Mouse (Mus musculus): ENCODE measurements around the gene Vsx1. TPM values are rescaled to one million over a fixed set of nuclear protein-coding genes. Genes with fewer than 3 reads are reported as not detected.

The Vsx1 gene
- polyA plus RNA-seq (2015; fragmentation: Nextera tagmentation; extraction: Ambion mirVana), result not detected in 2 replicates

DNA sequence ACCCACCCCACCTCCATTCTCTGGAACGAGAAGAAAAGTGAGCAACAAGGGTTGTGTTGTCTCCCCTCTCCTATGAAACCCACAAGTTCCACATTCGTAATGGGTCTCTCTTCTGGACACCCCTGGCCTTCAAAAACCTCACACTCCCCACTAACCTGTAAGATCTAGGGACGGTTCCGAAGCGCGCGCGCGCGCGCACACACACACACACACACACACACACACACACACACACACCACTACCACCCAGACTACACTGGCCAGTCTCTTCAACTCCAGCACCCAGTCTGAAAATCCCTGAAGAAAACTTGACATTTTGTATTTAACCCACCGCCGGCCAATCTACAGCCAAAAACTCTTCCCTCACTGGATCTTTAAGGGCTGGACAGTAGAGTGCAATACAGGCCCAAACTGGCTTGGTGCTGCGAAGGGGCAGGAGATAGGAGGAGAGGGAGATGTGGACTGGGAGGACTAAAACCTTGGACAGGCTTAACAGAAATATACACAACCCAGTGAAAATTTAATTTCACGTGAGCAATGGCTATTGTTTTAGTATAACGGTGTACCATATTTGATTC lies at the start of gene Vsx1:
TSS of gene Vsx1 (minus strand) at position 138 of the 578 bp plus-strand sequence.
- no peaks in the 10 kb centered on the region for H3K4me1 ChIP-seq (ENCODE audit: control insufficient read depth, low read depth, low read length)
- no peak within 1 kb of the TSS for H3K27ac ChIP-seq (ENCODE audit: low read length)
- no peaks in the 10 kb centered on the region for H3K36me3 ChIP-seq (ENCODE audit: control insufficient read depth, insufficient read depth)
- ATAC-seq (ENCODE audit: low read depth), result no peak
- H3K4me3 ChIP-seq (ENCODE audit: low read depth, low read length), result no peak within 1 kb of the TSS; the same call in 1 of the 2 replicates
- peak within 1 kb of the TSS; percentile 15; the same call in 1 of the 2 replicates for H3K4me2 ChIP-seq (ENCODE audit: low read depth, low read length)
- no peaks in the 10 kb centered on the region for H3K9me3 ChIP-seq (replicated peaks; ENCODE audit: control insufficient read depth, low read length)
- H3K9ac ChIP-seq (ENCODE audit: low read depth, low read length), result no peak within 1 kb of the TSS
- 40% methylated on average over 16 of the region's 16 CpGs for WGBS (ENCODE audit: insufficient replicate concordance)
- peaks cover 50% of the 10 kb centered on the region for H3K27me3 ChIP-seq (ENCODE audit: control insufficient read depth, insufficient read depth, low read depth, low read length)

DNA sequence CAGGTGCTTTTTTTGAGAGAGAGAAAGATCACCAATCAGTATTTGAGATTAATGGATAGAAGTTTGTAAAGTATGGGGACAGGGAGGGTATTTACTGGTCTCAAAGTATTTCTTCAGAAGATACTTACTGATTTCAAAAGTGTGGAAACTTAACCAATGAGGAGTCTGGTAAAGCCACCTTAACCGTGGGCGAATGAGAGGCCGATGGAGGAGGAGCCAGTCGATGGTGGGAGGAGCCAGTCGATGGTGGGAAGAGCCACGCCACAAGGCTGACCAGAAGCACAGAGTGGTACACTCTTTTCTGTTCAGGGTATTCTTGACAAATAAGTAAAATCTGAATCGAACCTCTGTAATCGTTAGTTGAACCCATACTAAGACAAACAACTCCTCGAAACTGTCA lies 48.7 kb upstream of the Vsx1 start:
- no peak for ATAC-seq (ENCODE audit: low read depth)
- no peak overlapping the region for H3K9ac ChIP-seq (ENCODE audit: low read depth, low read length)
- no peak overlapping the region for H3K27ac ChIP-seq (ENCODE audit: low read length)

GRCm38 (mm10) chr2:150735756-150736576 lies 46.8 kb upstream of the Vsx1 start:
- H3K4me1 ChIP-seq (ENCODE audit: control insufficient read depth, low read depth, low read length), result no peaks in the 10 kb centered on the region
- H3K36me3 ChIP-seq (ENCODE audit: control insufficient read depth, insufficient read depth), result no peaks in the 10 kb centered on the region
- H3K4me3 ChIP-seq (ENCODE audit: low read depth, low read length), result no peak overlapping the region
- no peak overlapping the region for H3K4me2 ChIP-seq (ENCODE audit: low read depth, low read length)
- no peaks in the 10 kb centered on the region for H3K27me3 ChIP-seq (ENCODE audit: control insufficient read depth, insufficient read depth, low read depth, low read length)
- no peaks in the 10 kb centered on the region for H3K9me3 ChIP-seq (replicated peaks; ENCODE audit: control insufficient read depth, low read length)
- H3K27ac ChIP-seq (ENCODE audit: low read length), result no peak overlapping the region
- ATAC-seq (ENCODE audit: low read depth), result no peak
- 61% methylated on average over 11 of the region's 11 CpGs for WGBS (ENCODE audit: insufficient replicate concordance)
- H3K9ac ChIP-seq (ENCODE audit: low read depth, low read length), result no peak overlapping the region

More for the DNA sequence above, 48.7 kb upstream of the Vsx1 start:
- Histone ChIP-seq H3K27me3 (ENCODE audit: control insufficient read depth, insufficient read depth, low read depth, low read length) (no peaks in the 10 kb centered on the region), H3K4me1 (ENCODE audit: control insufficient read depth, low read depth, low read length) (no peaks in the 10 kb centered on the region), H3K9me3 (replicated peaks; ENCODE audit: control insufficient read depth, low read length) (no peaks in the 10 kb centered on the region), H3K4me2 (ENCODE audit: low read depth, low read length) (no peak overlapping the region), H3K36me3 (ENCODE audit: control insufficient read depth, insufficient read depth) (no peaks in the 10 kb centered on the region), H3K4me3 (ENCODE audit: low read depth, low read length) (no peak overlapping the region)
- 58% methylated on average over 9 of the region's 9 CpGs for WGBS (ENCODE audit: insufficient replicate concordance)

DNA sequence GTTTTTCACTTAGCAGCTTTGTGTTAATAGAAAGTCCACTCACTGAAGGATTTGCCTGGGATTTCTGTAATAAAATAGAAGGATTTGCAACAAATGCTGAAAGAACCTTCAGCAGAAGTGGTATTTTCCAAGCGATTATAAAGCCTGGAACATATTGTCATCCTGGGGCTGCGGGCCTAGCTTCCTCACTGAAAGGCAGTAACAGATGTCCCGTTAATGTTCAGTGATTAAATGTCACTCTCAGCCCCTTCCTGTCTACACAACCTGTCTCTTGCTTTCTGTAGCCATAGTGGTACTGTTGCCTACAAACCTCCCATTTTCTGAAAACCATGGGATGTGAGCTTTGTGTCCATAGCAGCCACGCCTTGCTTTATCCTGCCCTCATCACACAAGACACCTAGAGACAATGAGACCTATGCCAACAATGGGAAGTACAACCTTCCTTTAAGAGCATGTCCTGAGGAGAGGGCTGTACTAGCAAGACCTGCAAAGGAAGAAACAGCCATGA lies 23.1 kb upstream of the Vsx1 start:
- ATAC-seq (ENCODE audit: low read depth), result no peak
- no peaks in the 10 kb centered on the region for H3K4me1 ChIP-seq (ENCODE audit: control insufficient read depth, low read depth, low read length)
- no peaks in the 10 kb centered on the region for H3K9me3 ChIP-seq (replicated peaks; ENCODE audit: control insufficient read depth, low read length)
- no peak overlapping the region for H3K27ac ChIP-seq (ENCODE audit: low read length)
- no peaks in the 10 kb centered on the region for H3K27me3 ChIP-seq (ENCODE audit: control insufficient read depth, insufficient read depth, low read depth, low read length)
- no peaks in the 10 kb centered on the region for H3K36me3 ChIP-seq (ENCODE audit: control insufficient read depth, insufficient read depth)
- H3K9ac ChIP-seq (ENCODE audit: low read depth, low read length), result no peak overlapping the region
- no peak overlapping the region for H3K4me2 ChIP-seq (ENCODE audit: low read depth, low read length)
- H3K4me3 ChIP-seq (ENCODE audit: low read depth, low read length), result no peak overlapping the region
- WGBS (ENCODE audit: insufficient replicate concordance), result 63% methylated on average over 4 of the region's 4 CpGs

DNA sequence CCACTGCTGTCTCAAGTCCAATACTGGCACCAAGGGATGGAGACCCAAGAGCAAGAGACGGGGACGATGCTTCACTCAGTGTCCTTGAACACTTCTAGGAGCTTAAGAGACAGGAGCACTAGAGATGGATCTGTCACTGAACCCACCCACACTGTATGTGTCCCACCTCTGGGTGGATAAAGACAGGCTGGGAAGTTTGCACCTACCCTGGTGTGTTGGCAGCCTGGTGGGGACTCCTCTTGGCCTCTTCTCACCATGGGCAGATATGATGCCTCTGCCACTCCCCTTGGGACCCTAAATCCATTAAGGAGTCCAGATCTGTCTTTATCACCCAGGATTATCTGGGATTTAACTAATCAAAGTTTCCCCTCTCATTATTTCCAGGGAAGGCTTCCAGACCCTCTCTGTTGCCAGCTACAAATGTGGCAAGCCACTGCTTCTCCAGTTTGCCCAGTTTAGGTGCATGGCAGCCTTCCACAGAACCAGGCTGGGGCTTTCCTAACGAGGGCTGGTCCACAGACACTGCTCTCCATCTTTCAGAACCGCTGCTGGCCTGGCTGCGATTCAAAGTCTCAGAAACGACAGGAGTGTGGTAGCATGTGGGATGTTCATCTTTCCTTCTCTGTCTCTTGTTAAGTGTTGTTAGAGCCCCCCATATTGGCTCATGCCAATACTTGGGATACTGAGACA lies 2.5 kb upstream of the Vsx1 start:
- Histone ChIP-seq H3K4me1 (ENCODE audit: control insufficient read depth, low read depth, low read length) (no peaks in the 10 kb centered on the region), H3K9me3 (replicated peaks; ENCODE audit: control insufficient read depth, low read length) (no peaks in the 10 kb centered on the region), H3K4me2 (ENCODE audit: low read depth, low read length) (no peak overlapping the region), H3K4me3 (ENCODE audit: low read depth, low read length) (no peak overlapping the region), H3K27ac (ENCODE audit: low read length) (no peak overlapping the region), H3K9ac (ENCODE audit: low read depth, low read length) (no peak overlapping the region), H3K36me3 (ENCODE audit: control insufficient read depth, insufficient read depth) (no peaks in the 10 kb centered on the region), H3K27me3 (ENCODE audit: control insufficient read depth, insufficient read depth, low read depth, low read length) (peaks cover 46% of the 10 kb centered on the region)
- WGBS (ENCODE audit: insufficient replicate concordance), result 53% methylated on average over 6 of the region's 6 CpGs
- no peak for ATAC-seq (ENCODE audit: low read depth)

- H3K27me3 ChIP-seq (ENCODE audit: control insufficient read depth, insufficient read depth, low read depth, low read length), result peaks cover 50% of the 10 kb centered on the region
Observed at GRCm38 (mm10) chr2:150690216-150690615, 1.1 kb upstream of the Vsx1 start.

GRCm38 (mm10) chr2:150688541-150689186 lies 496 bp downstream of the Vsx1 start:
- Histone ChIP-seq H3K4me2 (ENCODE audit: low read depth, low read length) (peak overlapping the region; percentile 15; the same call in 1 of the 2 replicates), H3K9ac (ENCODE audit: low read depth, low read length) (no peak overlapping the region), H3K4me3 (ENCODE audit: low read depth, low read length) (no peak overlapping the region; the same call in 1 of the 2 replicates), H3K27ac (ENCODE audit: low read length) (no peak overlapping the region), H3K27me3 (ENCODE audit: control insufficient read depth, insufficient read depth, low read depth, low read length) (peaks cover 50% of the 10 kb centered on the region), H3K36me3 (ENCODE audit: control insufficient read depth, insufficient read depth) (no peaks in the 10 kb centered on the region), H3K4me1 (ENCODE audit: control insufficient read depth, low read depth, low read length) (no peaks in the 10 kb centered on the region), H3K9me3 (replicated peaks; ENCODE audit: control insufficient read depth, low read length) (no peaks in the 10 kb centered on the region)
- 1% methylated on average over 44 of the region's 44 CpGs for WGBS (ENCODE audit: insufficient replicate concordance)
- ATAC-seq (ENCODE audit: low read depth), result no peak

More at GRCm38 (mm10) chr2:150690216-150690615, 1.1 kb upstream of the Vsx1 start:
- ATAC-seq (ENCODE audit: low read depth), result no peak
- Histone ChIP-seq H3K9ac (ENCODE audit: low read depth, low read length) (no peak overlapping the region), H3K27ac (ENCODE audit: low read length) (no peak overlapping the region), H3K4me1 (ENCODE audit: control insufficient read depth, low read depth, low read length) (no peaks in the 10 kb centered on the region), H3K36me3 (ENCODE audit: control insufficient read depth, insufficient read depth) (no peaks in the 10 kb centered on the region), H3K4me2 (ENCODE audit: low read depth, low read length) (no peak overlapping the region), H3K9me3 (replicated peaks; ENCODE audit: control insufficient read depth, low read length) (no peaks in the 10 kb centered on the region), H3K4me3 (ENCODE audit: low read depth, low read length) (no peak overlapping the region)
- 7% methylated on average over 11 of the region's 11 CpGs for WGBS (ENCODE audit: insufficient replicate concordance)

- Histone ChIP-seq H3K27me3 (ENCODE audit: control insufficient read depth, insufficient read depth, low read depth, low read length) (peaks cover 50% of the 10 kb centered on the region), H3K4me2 (ENCODE audit: low read depth, low read length) (peak overlapping the region; percentile 15; the same call in 1 of the 2 replicates), H3K36me3 (ENCODE audit: control insufficient read depth, insufficient read depth) (no peaks in the 10 kb centered on the region), H3K9ac (ENCODE audit: low read depth, low read length) (no peak overlapping the region), H3K4me3 (ENCODE audit: low read depth, low read length) (no peak overlapping the region), H3K4me1 (ENCODE audit: control insufficient read depth, low read depth, low read length) (no peaks in the 10 kb centered on the region), H3K9me3 (replicated peaks; ENCODE audit: control insufficient read depth, low read length) (no peaks in the 10 kb centered on the region), H3K27ac (ENCODE audit: low read length) (no peak overlapping the region)
- WGBS (ENCODE audit: insufficient replicate concordance), result 4% methylated on average over 23 of the region's 23 CpGs
- no peak for ATAC-seq (ENCODE audit: low read depth)
Observed at GRCm38 (mm10) chr2:150687871-150688540, 1.2 kb downstream of the Vsx1 start.

All from liver, embryonic 16.5 days (tissue).